ENCODE assay signal across 11 mouse cellular contexts in genomic region chr14:31946032-31946431, GRCm38 (mm10).
DNase-seq lines count a peak whose midpoint lies in the region; ATAC-seq and TF ChIP-seq lines count a peak whose summit lies in the region.
"Had no signal": no experiment of that assay in that cellular context is flagged by ENCODE, and none has a peak within 500 bp of the region (broad histone marks: within the 10 kb centered on the region; RNA-seq: fewer than 3 reads in every experiment).

No protein-coding gene starts in this region.

- WGBS in forebrain, embryonic 10.5 days, result 68% methylated on average over 1 of the region's 1 CpGs
- 0% methylated on average over 1 of the region's 1 CpGs for WGBS in forebrain, embryonic 16.5 days
- 47% methylated on average over 1 of the region's 1 CpGs for WGBS in lung, embryonic 15.5 days
- WGBS in heart, embryonic 10.5 days, result 69% methylated on average over 1 of the region's 1 CpGs

- no peak for ATAC-seq in forebrain, embryonic 16.5 days
- ATAC-seq in lung, embryonic 15.5 days (ENCODE audit: borderline replicate concordance, extremely low read depth, low FRiP score, low TSS enrichment), result peak; percentile 65

- H3K4me2 ChIP-seq in forebrain, embryonic 16.5 days (ENCODE audit: low read length), result no peak overlapping the region
- H3K4me2 ChIP-seq in lung, embryonic 15.5 days, result no peak overlapping the region
- H3K4me2 ChIP-seq in myocyte (ENCODE audit: low read depth), result peak overlapping the region; percentile 60
- H3K4me2 ChIP-seq: neural tube, embryonic 13.5 days had no signal

- no peaks in the 10 kb centered on the region for H3K9me3 ChIP-seq in forebrain, embryonic 10.5 days
- no peaks in the 10 kb centered on the region for H3K9me3 ChIP-seq in forebrain, embryonic 16.5 days (ENCODE audit: control insufficient read depth, low read length)
- H3K9me3 ChIP-seq in lung, embryonic 15.5 days, result no peaks in the 10 kb centered on the region
- no peaks in the 10 kb centered on the region for H3K9me3 ChIP-seq in heart, embryonic 10.5 days
- H3K9me3 ChIP-seq: G1E; neural tube, embryonic 13.5 days had no signal

- peaks cover 30% of the 10 kb centered on the region for H3K4me1 ChIP-seq in forebrain, embryonic 10.5 days
- H3K4me1 ChIP-seq in forebrain, embryonic 16.5 days (replicated peaks; ENCODE audit: control insufficient read depth, insufficient read depth, low read length), result no peaks in the 10 kb centered on the region
- H3K4me1 ChIP-seq in lung, embryonic 15.5 days, result 0 out of 2 replicates have a peak, but pooled peaks cover 3% of the 10 kb centered on the region
- H3K4me1 ChIP-seq in heart, embryonic 10.5 days, result peaks cover 25% of the 10 kb centered on the region
- H3K4me1 ChIP-seq: neural tube, embryonic 13.5 days had no signal

- H3ac ChIP-seq in myocyte (ENCODE audit: control insufficient read depth, insufficient read length), result no peak overlapping the region

- no peaks in the 10 kb centered on the region for H3K36me3 ChIP-seq in forebrain, embryonic 10.5 days (replicated peaks)
- H3K36me3 ChIP-seq in forebrain, embryonic 16.5 days (ENCODE audit: control insufficient read depth, insufficient read depth), result no peaks in the 10 kb centered on the region
- no peaks in the 10 kb centered on the region for H3K36me3 ChIP-seq in lung, embryonic 15.5 days
- no peaks in the 10 kb centered on the region for H3K36me3 ChIP-seq in heart, embryonic 10.5 days
- H3K36me3 ChIP-seq in myocyte (ENCODE audit: control insufficient read depth, insufficient read depth), result no peaks in the 10 kb centered on the region
- H3K36me3 ChIP-seq: G1E; neural tube, embryonic 13.5 days had no signal

- no peak for DNase-seq in forebrain, embryonic 10.5 days (ENCODE audit: extremely low spot score, low spot score)
- no peak for DNase-seq in lung, adult 18-20 months
- no peak for DNase-seq in heart, embryonic 10.5 days (ENCODE audit: low spot score)
- no peak for DNase-seq in right cerebral cortex, postnatal 14 days
- DNase-seq in adrenal gland, adult (ENCODE audit: inconsistent age in 2 of 2, low spot score in 1 of 2), result no peak
- DNase-seq: liver had no signal

- no peak overlapping the region for H3K9ac ChIP-seq in forebrain, embryonic 16.5 days (replicated peaks; ENCODE audit: low read depth, low read length)
- H3K9ac ChIP-seq in lung, embryonic 15.5 days, result no peak overlapping the region
- H3K9ac ChIP-seq: neural tube, embryonic 13.5 days had no signal

- no peaks in the 10 kb centered on the region for H3K79me2 ChIP-seq in myocyte (ENCODE audit: control insufficient read depth, insufficient read depth)

- peak overlapping the region; percentile 71 for H3K27ac ChIP-seq in forebrain, embryonic 10.5 days
- no peak overlapping the region for H3K27ac ChIP-seq in forebrain, embryonic 16.5 days (ENCODE audit: low read length)
- peak overlapping the region; percentile 64 for H3K27ac ChIP-seq in lung, embryonic 15.5 days
- peak overlapping the region; percentile 62; the same call in 1 of the 2 replicates for H3K27ac ChIP-seq in heart, embryonic 10.5 days
- H3K27ac ChIP-seq: neural tube, embryonic 13.5 days had no signal

- H3K4me3 ChIP-seq in forebrain, embryonic 10.5 days, result no peak overlapping the region
- no peak overlapping the region for H3K4me3 ChIP-seq in forebrain, embryonic 16.5 days (replicated peaks; ENCODE audit: low read length)
- H3K4me3 ChIP-seq in lung, embryonic 15.5 days, result no peak overlapping the region
- no peak overlapping the region for H3K4me3 ChIP-seq in heart, embryonic 10.5 days
- H3K4me3 ChIP-seq in myocyte, result no peak overlapping the region
- H3K4me3 ChIP-seq: neural tube, embryonic 13.5 days had no signal

- no peaks in the 10 kb centered on the region for H3K27me3 ChIP-seq in forebrain, embryonic 10.5 days (ENCODE audit: poor library complexity, severe bottlenecking)
- H3K27me3 ChIP-seq in forebrain, embryonic 16.5 days (replicated peaks; ENCODE audit: control insufficient read depth, insufficient read depth, low read length), result no peaks in the 10 kb centered on the region
- no peaks in the 10 kb centered on the region for H3K27me3 ChIP-seq in lung, embryonic 15.5 days
- H3K27me3 ChIP-seq in heart, embryonic 10.5 days (ENCODE audit: insufficient read depth, poor library complexity, severe bottlenecking), result no peaks in the 10 kb centered on the region
- no peaks in the 10 kb centered on the region for H3K27me3 ChIP-seq in myocyte (ENCODE audit: control insufficient read depth, insufficient read depth, insufficient read length)
- H3K27me3 ChIP-seq: neural tube, embryonic 13.5 days had no signal

- TF ChIP-seq POLR2A in myocyte (IDR thresholded peaks at IDR 0.05; ENCODE audit: insufficient read length, low read depth), result no peak

TF ChIP-seq in myocyte, 11 proteins besides CTCF, POLR2A, EP300 and RAD21:
- TF ChIP-seq E2F4 (IDR thresholded peaks at IDR 0.05; ENCODE audit: insufficient read depth) (no peak), USF1 (IDR thresholded peaks at IDR 0.05; ENCODE audit: low read depth) (no peak)
TF ChIP-seq in myocyte: peak in this region for 0.
